Mouse (Mus musculus) heart, adult 8-10 months (tissue): ENCODE data around the gene Ccdc82. TPM values are rescaled to one million over a fixed set of nuclear protein-coding genes. Genes with fewer than 3 reads are reported as not detected.

ENCODE experiments used
- DNase-seq: peaks from one replicate; pipeline ENCODE4 v3.0.0; 2022; ENCODE audit warnings: low spot score
- total RNA-seq, 4 experiments: library from RNA; stranded (reverse); gene quantifications; 2 replicates each; pipeline ENCODE4 v1.2.4; 2022

Ccdc82 gene
- 10 to 100 TPM in 1 of 4 experiments, 1 to 10 TPM in 3; 7.3 to 10.8 (median 8.6) TPM for total RNA-seq

DNA sequence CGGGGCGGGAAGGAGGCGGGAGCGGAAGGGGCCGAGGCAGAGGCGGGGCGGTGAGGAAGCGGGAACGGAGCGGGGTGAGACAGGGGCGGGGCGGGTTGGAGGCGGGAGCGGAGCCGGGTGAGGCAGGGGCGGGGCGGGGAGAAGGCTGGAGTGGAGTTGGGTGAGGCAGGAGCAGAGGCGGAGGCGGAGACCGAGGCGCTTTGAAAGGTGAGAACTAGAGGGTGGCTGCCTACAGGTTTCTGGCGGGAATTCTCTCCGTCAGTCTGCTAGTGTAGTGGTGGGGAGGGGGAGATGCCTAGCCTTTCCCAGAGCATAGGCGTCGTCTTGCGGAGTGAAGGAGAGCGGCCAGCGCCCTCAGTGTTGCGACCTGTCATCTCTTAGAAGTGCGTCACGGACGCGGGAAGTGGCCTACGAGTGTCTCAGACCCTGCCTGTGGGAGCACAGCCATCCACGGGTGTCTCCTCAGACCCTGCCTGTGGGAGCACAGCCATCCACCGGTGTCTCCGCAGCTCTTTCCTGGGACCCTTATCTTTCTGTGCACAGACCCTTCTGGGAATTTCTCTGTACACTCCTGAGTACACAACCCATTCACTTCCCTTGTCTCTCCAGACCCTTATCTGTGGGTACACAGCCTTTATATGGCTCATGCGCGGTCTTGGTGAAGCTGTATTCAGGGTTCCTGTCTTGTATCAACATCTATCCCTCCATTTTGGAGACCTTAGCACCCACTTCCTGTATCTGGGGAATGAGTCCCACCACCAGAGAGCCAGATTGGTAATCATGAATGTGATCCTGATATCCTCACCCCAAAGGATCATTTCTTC is at the start of gene Ccdc82:
Ccdc82 (plus strand) TSS at position 141 of the 824 bp plus-strand sequence.
- DNase-seq = peak; percentile 84

GRCm38 (mm10) chr9:13200079-13200478 is 46.7 kb upstream of the Ccdc82 start:
- DNase-seq = no peak

DNA sequence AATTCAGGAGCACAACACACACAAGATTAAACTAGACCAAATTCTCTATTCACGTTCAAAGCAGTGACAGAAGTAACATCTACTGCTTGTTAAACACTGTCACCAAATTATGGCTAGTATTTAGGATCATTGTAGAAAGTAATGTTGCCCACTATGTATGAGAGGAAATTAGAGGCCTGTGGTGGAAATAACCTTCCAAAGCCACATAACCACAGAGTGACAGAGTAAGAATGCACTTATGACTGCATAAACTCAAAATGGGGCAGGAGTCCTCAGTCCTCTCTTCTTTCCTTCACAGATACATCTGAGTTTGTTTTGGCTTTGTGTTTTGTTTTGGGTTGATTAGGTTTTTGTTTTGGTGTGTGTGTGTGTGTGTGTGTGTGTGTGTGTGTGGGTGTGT is 43.6 kb upstream of the Ccdc82 start:
- no peak for DNase-seq

- DNase-seq = no peak
Measured at GRCm38 (mm10) chr9:13203681-13204080, 43.1 kb upstream of the Ccdc82 start.

DNA sequence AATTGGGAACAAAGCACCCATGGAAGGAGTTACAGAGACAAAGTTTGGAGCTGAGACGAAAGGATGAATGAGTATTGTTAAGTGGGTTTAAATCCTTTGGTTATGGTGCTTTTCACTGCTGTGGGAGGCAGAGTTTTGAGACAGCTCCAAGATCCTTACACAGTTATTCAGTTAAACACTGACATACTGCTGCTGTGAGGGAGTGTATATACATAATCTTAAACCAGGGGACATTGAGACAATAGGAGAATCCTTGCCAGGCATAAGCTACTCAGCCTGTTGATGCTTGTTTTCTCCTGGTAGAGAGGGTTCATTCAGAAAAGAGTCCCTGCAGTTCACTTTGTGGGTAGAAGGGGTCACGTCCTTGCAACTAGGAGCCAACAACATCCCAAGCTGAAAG is 40.4 kb upstream of the Ccdc82 start:
- DNase-seq = no peak

- DNase-seq = no peak
Measured at GRCm38 (mm10) chr9:13225872-13226271, 20.9 kb upstream of the Ccdc82 start.

- DNase-seq = no peak
Measured at GRCm38 (mm10) chr9:13230553-13230952, 16.2 kb upstream of the Ccdc82 start.

GRCm38 (mm10) chr9:13231545-13232216 is 15.1 kb upstream of the Ccdc82 start:
- peak; percentile 14 for DNase-seq

GRCm38 (mm10) chr9:13242321-13242720 is 4.4 kb upstream of the Ccdc82 start:
- peak; percentile 9 for DNase-seq

DNA sequence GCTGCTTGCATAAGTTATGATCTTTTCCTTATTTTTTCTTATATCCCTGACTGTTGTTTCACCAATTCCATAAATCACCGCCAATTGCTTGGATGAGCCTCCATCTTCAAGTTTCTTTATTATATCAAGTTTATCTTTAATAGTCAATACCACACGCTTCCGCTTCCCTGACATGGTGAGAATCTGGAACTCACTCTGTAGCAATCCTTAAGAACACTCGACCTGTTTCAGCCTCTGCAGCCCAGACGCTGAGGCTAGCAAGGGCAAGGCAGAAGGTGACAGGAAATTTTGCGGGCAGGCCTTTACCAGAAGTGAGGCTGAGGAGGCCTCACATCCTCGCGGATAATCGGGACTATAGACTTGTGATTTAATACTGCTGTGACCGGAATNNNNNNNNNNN is 1.3 kb upstream of the Ccdc82 start, which contains the start of gene Jrkl:
Jrkl (minus strand) TSS at position 349 of the 400 bp plus-strand sequence.
- peak; percentile 14 for DNase-seq

- DNase-seq = no peak
Measured at GRCm38 (mm10) chr9:13248104-13248503, 1.3 kb downstream of the Ccdc82 start.

GRCm38 (mm10) chr9:13251251-13251650 is 4.5 kb downstream of the Ccdc82 start:
- no peak for DNase-seq

GRCm38 (mm10) chr9:13256726-13257125 is 10.0 kb downstream of the Ccdc82 start:
- DNase-seq = no peak

DNA sequence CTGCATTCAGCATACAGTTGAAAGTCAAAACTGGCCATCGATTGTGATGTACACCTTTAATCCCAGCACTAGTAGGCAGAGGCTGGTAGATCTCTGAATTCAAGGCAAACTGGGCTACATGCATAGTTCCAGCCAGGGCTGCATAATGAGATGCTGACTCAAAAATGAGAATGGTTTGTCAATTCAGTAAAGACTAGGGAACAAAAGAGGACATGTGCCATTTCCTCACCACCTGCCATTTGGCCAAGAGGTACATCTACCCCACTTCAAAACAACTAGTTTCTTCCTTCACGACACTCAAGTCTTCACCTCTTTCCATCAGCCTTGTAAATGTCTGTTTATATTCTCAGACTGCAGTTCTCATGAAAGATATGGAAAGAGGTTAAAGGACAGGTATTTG is 11.4 kb downstream of the Ccdc82 start:
- DNase-seq = no peak

DNA sequence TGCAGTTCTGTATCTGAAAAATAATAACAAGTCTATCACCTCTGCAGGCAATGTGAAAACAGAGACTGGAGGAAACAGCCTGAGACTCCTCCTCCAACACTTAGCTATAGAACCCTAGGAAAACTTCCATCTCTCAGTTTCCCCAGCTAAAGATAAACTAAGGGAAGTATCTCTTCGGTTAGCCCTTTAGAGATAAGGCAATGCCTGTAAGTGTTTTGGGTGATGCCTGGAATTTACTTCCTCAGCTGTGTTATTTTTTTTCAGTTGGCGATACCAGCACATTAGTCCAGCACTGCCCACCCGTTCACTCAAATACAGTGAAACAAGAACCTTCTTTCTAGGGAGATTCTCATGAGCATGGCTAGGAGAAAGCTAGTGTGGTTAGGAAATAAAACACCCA is 14.2 kb downstream of the Ccdc82 start:
- DNase-seq = no peak

- no peak for DNase-seq
Measured at GRCm38 (mm10) chr9:13273219-13273618, 26.5 kb downstream of the Ccdc82 start.

- DNase-seq = no peak
Measured at GRCm38 (mm10) chr9:13287482-13287881, 40.7 kb downstream of the Ccdc82 start.

DNA sequence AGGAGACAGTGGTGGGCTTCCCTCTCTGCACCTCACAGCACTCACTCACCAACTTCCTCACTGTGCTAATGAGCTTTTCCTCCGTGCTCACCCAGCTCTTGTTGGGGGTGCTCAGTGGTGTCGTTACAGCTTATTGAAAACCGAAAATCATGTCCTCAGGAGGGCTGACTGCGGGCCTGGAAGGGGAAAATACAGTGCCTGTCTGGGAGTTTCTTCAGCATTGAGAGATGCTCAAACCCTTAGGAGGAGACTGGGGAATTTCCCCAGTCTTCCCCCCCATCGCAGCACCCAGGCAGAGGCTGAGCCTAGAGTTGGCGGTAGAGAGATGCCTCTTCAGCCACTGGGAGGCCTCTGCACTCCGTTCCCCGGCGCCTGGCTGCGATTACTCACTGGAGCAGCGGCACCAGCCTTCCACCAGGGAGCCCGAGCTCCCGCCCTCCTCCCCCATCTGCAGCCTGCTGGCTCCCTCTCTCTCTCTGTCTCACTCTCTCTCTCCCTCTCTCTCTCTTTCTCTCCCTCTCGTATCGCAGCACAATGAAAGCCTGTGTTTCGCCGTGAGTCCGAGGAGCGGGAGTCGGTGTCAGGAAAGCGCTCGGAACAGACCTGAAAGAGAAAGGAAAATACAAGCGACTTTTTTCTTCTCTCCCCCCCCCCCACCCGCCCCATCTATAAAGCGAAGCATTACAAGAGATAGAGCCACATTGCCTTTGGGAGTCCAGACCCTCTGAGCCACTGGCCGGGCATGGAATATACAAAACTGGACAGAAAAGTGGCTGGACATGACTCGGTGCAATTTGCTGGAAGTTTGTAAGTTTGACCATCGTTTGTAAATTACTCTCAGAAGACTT is 49.7 kb downstream of the Ccdc82 start:
- peak; percentile 89 for DNase-seq

GRCm38 (mm10) chr9:13297122-13297667 is 50.4 kb downstream of the Ccdc82 start:
- DNase-seq = peak; percentile 32

- DNase-seq = peak; percentile 54
Measured at GRCm38 (mm10) chr9:13297668-13298512, 51.1 kb downstream of the Ccdc82 start, which contains the start of gene Maml2. Gene Maml2 (plus strand): TSS chr9:13297957.

- peak; percentile 16 for DNase-seq
Measured at GRCm38 (mm10) chr9:13298513-13298878, 51.7 kb downstream of the Ccdc82 start.
